Mouse (Mus musculus) cortical plate, adult 2 months (tissue): ENCODE measurements around the gene Fuom.

Experiments
- CTCF ChIP-seq: fragments of 200-500 bp; IDR thresholded peaks from 2 replicates; pipeline ENCODE4 v1.5.1; 2011; ENCODE audit warnings: mild to moderate bottlenecking, control low read depth, low read length; ENCODE audit not compliant: insufficient read depth; ENCODE audit errors: extremely low read depth
- POLR2A ChIP-seq: fragments of 200-500 bp; IDR thresholded peaks from 2 replicates; pipeline ENCODE4 v1.6.1; 2011; ENCODE audit warnings: mild to moderate bottlenecking, low read length, control low read depth; ENCODE audit not compliant: insufficient read depth; ENCODE audit errors: extremely low read depth

DNA sequence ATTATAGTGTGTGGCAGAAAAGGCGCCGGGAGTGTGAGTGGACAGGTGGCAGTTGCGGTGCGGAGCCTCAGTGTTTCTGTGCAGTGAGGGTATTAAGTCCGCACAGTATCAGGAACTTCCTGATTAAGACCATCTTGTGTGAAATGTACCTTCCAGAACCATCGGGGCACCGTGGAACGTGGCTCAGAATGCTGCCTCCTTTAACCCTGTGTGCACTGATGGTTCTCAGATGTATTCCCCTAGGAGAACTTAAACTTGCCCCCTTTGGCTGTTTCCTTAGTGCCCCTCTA is 35.7 kb upstream of the Fuom start:
- TF ChIP-seq CTCF (no peak), POLR2A (no peak)
